Mouse (Mus musculus) brain, embryonic 14.5 days (tissue): ENCODE results near the gene Hoxa11. TPM values are rescaled to one million over a fixed set of nuclear protein-coding genes. Genes with fewer than 3 reads are reported as not detected.
A peak's percentile ranks its signal among the peaks of the same experiment; 100 is the strongest.

ENCODE experiments used
- DNase-seq: peaks from one replicate; pipeline ENCODE4 v3.0.0-alpha.2; 2011; ENCODE audit warnings: low read depth
- CTCF ChIP-seq: fragments of 200-500 bp; IDR thresholded peaks from 2 replicates; pipeline ENCODE4 v1.5.1; 2012; ENCODE audit warnings: inconsistent platforms, mild to moderate bottlenecking, moderate library complexity, borderline replicate concordance; ENCODE audit not compliant: insufficient read depth, insufficient read length; ENCODE audit errors: extremely low read depth
- POLR2A ChIP-seq: fragments of 200-500 bp; IDR thresholded peaks from 2 replicates; pipeline ENCODE4 v1.6.1; 2012; ENCODE audit warnings: mild to moderate bottlenecking, inconsistent platforms, borderline replicate concordance; ENCODE audit not compliant: poor library complexity, insufficient read depth, insufficient read length, severe bottlenecking; ENCODE audit errors: extremely low read depth
- polyA plus RNA-seq: library from polyadenylated mRNA; depleted of rRNA; stranded (reverse); fragments of >200 nt; gene quantifications from 2 replicates; pipeline ENCODE4 v1.2.3, GENCODE M21; 2012

Gene Hoxa11
- polyA plus RNA-seq, 1 experiment, result not detected

GRCm38 (mm10) chr6:52212556-52213118 is 33.0 kb downstream of the Hoxa11 start:
- no peak for DNase-seq
- TF ChIP-seq CTCF, result no peak
- no peak for TF ChIP-seq POLR2A

GRCm38 (mm10) chr6:52211961-52212360 is 33.6 kb downstream of the Hoxa11 start:
- DNase-seq, result no peak
- TF ChIP-seq POLR2A, result no peak
- TF ChIP-seq CTCF, result no peak

GRCm38 (mm10) chr6:52211170-52211935 is 34.3 kb downstream of the Hoxa11 start:
- peak; percentile 84 for DNase-seq
- TF ChIP-seq CTCF (peak; percentile 84), POLR2A (no peak)

GRCm38 (mm10) chr6:52209685-52210046 is 35.9 kb downstream of the Hoxa11 start:
- no peak for TF ChIP-seq POLR2A
- TF ChIP-seq CTCF, result no peak
- no peak for DNase-seq

GRCm38 (mm10) chr6:52208868-52209684 is 36.5 kb downstream of the Hoxa11 start:
- no peak for TF ChIP-seq CTCF
- no peak for TF ChIP-seq POLR2A

GRCm38 (mm10) chr6:52208072-52208867 is 37.3 kb downstream of the Hoxa11 start, which contains the start of gene Hoxa6:
TSS of gene Hoxa6 (minus strand) at chr6:52208722.
- TF ChIP-seq CTCF, result no peak
- no peak for TF ChIP-seq POLR2A
- DNase-seq, result no peak

More at GRCm38 (mm10) chr6:52208868-52209684, 36.5 kb downstream of the Hoxa11 start:
- DNase-seq, result no peak

- DNase-seq, result no peak
- TF ChIP-seq POLR2A (no peak), CTCF (no peak)
These were observed 38.0 kb downstream of the Hoxa11 start for GRCm38 (mm10) chr6:52207684-52207976.

GRCm38 (mm10) chr6:52206882-52207683 is 38.5 kb downstream of the Hoxa11 start:
- TF ChIP-seq POLR2A, result no peak
- no peak for TF ChIP-seq CTCF
- DNase-seq, result no peak

GRCm38 (mm10) chr6:52205638-52206621 is 39.7 kb downstream of the Hoxa11 start:
- no peak for DNase-seq
- TF ChIP-seq CTCF (no peak), POLR2A (no peak)
